Mouse (Mus musculus): ENCODE measurements around the gene Pcbd1.

GRCm38 (mm10) chr10:61080931-61081255, 8.2 kb upstream of the Pcbd1 start:
- no peak for TF ChIP-seq CTCF (IDR thresholded peaks at IDR 0.05; ENCODE audit: low read depth)
- no peak for TF ChIP-seq EP300 (IDR thresholded peaks at IDR 0.05; ENCODE audit: low read depth)
